Mouse (Mus musculus): ENCODE data around the gene Gsc. TPM values are rescaled to one million over a fixed set of nuclear protein-coding genes. Genes with fewer than 3 reads are reported as not detected.
"Not testable (repeated sequence)": the region's sequence is repeated elsewhere in the genome, so short reads cannot be mapped to it uniquely, and the experiment has no call there.

The Gsc gene
- polyA plus RNA-seq, 1 experiment from 2014 or later = 1.4 TPM

GRCm38 (mm10) chr12:104468783-104469182 is 4.3 kb downstream of the Gsc start:
- H3K36me3 ChIP-seq (ENCODE audit: control insufficient read depth, insufficient read depth, low read length) = no peaks in the 10 kb centered on the region
- H3K27ac ChIP-seq (ENCODE audit: low read depth, low read length) = no peak overlapping the region
- no peak for DNase-seq (ENCODE audit: low spot score)
- H3K27me3 ChIP-seq (replicated peaks; ENCODE audit: control insufficient read depth, insufficient read depth, low read length) = peaks cover 59% of the 10 kb centered on the region
- H3K4me2 ChIP-seq = no peak overlapping the region
- H3K4me1 ChIP-seq (replicated peaks; ENCODE audit: control insufficient read depth, insufficient read depth, low read length) = 0 out of 2 replicates have a peak, but pooled peaks cover 4% of the 10 kb centered on the region
- no peaks in the 10 kb centered on the region for H3K9me3 ChIP-seq (ENCODE audit: control insufficient read depth, low read length)
- WGBS = 11% methylated on average over 4 of the region's 4 CpGs
- 0 out of 2 replicates have a peak, but pooled peaks have one; percentile 23 for ATAC-seq (replicated peaks; ENCODE audit: low FRiP score)
- no peak overlapping the region for H3K4me3 ChIP-seq (ENCODE audit: low read depth, low read length)
- H3K9ac ChIP-seq (ENCODE audit: low read depth, low read length) = no peak overlapping the region

- Histone ChIP-seq H3K9ac (ENCODE audit: low read depth, low read length) (no peak overlapping the region), H3K27me3 (replicated peaks; ENCODE audit: control insufficient read depth, insufficient read depth, low read length) (peaks cover 45% of the 10 kb centered on the region), H3K27ac (ENCODE audit: low read depth, low read length) (no peak overlapping the region), H3K4me3 (ENCODE audit: low read depth, low read length) (no peak overlapping the region), H3K4me1 (replicated peaks; ENCODE audit: control insufficient read depth, insufficient read depth, low read length) (0 out of 2 replicates have a peak, but pooled peaks cover 4% of the 10 kb centered on the region), H3K9me3 (ENCODE audit: control insufficient read depth, low read length) (no peaks in the 10 kb centered on the region), H3K36me3 (ENCODE audit: control insufficient read depth, insufficient read depth, low read length) (no peaks in the 10 kb centered on the region), H3K4me2 (no peak overlapping the region)
- WGBS = 49% methylated on average over 6 of the region's 6 CpGs
- DNase-seq (ENCODE audit: low spot score) = no peak
- no peak for ATAC-seq (replicated peaks; ENCODE audit: low FRiP score)
Observed at GRCm38 (mm10) chr12:104467372-104467771, 5.8 kb downstream of the Gsc start.

GRCm38 (mm10) chr12:104466930-104467329 is 6.2 kb downstream of the Gsc start:
- Histone ChIP-seq H3K27ac (ENCODE audit: low read depth, low read length) (no peak overlapping the region), H3K4me3 (ENCODE audit: low read depth, low read length) (no peak overlapping the region), H3K4me1 (replicated peaks; ENCODE audit: control insufficient read depth, insufficient read depth, low read length) (0 out of 2 replicates have a peak, but pooled peaks cover 4% of the 10 kb centered on the region), H3K9me3 (ENCODE audit: control insufficient read depth, low read length) (no peaks in the 10 kb centered on the region), H3K27me3 (replicated peaks; ENCODE audit: control insufficient read depth, insufficient read depth, low read length) (peaks cover 40% of the 10 kb centered on the region), H3K36me3 (ENCODE audit: control insufficient read depth, insufficient read depth, low read length) (no peaks in the 10 kb centered on the region), H3K4me2 (no peak overlapping the region), H3K9ac (ENCODE audit: low read depth, low read length) (no peak overlapping the region)
- ATAC-seq (replicated peaks; ENCODE audit: low FRiP score) = no peak
- 36% methylated on average over 7 of the region's 7 CpGs for WGBS
- no peak for DNase-seq (ENCODE audit: low spot score)

- Histone ChIP-seq H3K4me1 (replicated peaks; ENCODE audit: control insufficient read depth, insufficient read depth, low read length) (no peaks in the 10 kb centered on the region), H3K4me3 (ENCODE audit: low read depth, low read length) (no peak overlapping the region), H3K9me3 (ENCODE audit: control insufficient read depth, low read length) (no peaks in the 10 kb centered on the region), H3K4me2 (no peak overlapping the region), H3K9ac (ENCODE audit: low read depth, low read length) (no peak overlapping the region), H3K27ac (ENCODE audit: low read depth, low read length) (no peak overlapping the region), H3K27me3 (replicated peaks; ENCODE audit: control insufficient read depth, insufficient read depth, low read length) (peaks cover 5% of the 10 kb centered on the region; the same call in 1 of the 2 replicates), H3K36me3 (ENCODE audit: control insufficient read depth, insufficient read depth, low read length) (no peaks in the 10 kb centered on the region)
- WGBS = 33% methylated on average over 8 of the region's 8 CpGs
- ATAC-seq (replicated peaks; ENCODE audit: low FRiP score) (no peak), DNase-seq (ENCODE audit: low spot score) (no peak)
Observed at GRCm38 (mm10) chr12:104461372-104461771, 11.8 kb downstream of the Gsc start.

GRCm38 (mm10) chr12:104459377-104459776 is 13.8 kb downstream of the Gsc start:
- no peak overlapping the region for H3K27ac ChIP-seq (ENCODE audit: low read depth, low read length)
- no peak for DNase-seq (ENCODE audit: low spot score)
- ATAC-seq (replicated peaks; ENCODE audit: low FRiP score) = no peak
- H3K9ac ChIP-seq (ENCODE audit: low read depth, low read length) = no peak overlapping the region
- no peaks in the 10 kb centered on the region for H3K4me1 ChIP-seq (replicated peaks; ENCODE audit: control insufficient read depth, insufficient read depth, low read length)
- 53% methylated on average over 6 of the region's 6 CpGs for WGBS
- H3K9me3 ChIP-seq (ENCODE audit: control insufficient read depth, low read length) = no peaks in the 10 kb centered on the region
- H3K36me3 ChIP-seq (ENCODE audit: control insufficient read depth, insufficient read depth, low read length) = no peaks in the 10 kb centered on the region
- H3K27me3 ChIP-seq (replicated peaks; ENCODE audit: control insufficient read depth, insufficient read depth, low read length) = no peaks in the 10 kb centered on the region
- H3K4me2 ChIP-seq = no peak overlapping the region
- no peak overlapping the region for H3K4me3 ChIP-seq (ENCODE audit: low read depth, low read length)

GRCm38 (mm10) chr12:104453002-104453401 is 20.1 kb downstream of the Gsc start:
- Histone ChIP-seq H3K36me3 (ENCODE audit: control insufficient read depth, insufficient read depth, low read length) (no peaks in the 10 kb centered on the region), H3K4me3 (ENCODE audit: low read depth, low read length) (no peak overlapping the region), H3K4me1 (replicated peaks; ENCODE audit: control insufficient read depth, insufficient read depth, low read length) (no peaks in the 10 kb centered on the region), H3K27ac (ENCODE audit: low read depth, low read length) (no peak overlapping the region), H3K9ac (ENCODE audit: low read depth, low read length) (no peak overlapping the region), H3K27me3 (replicated peaks; ENCODE audit: control insufficient read depth, insufficient read depth, low read length) (no peaks in the 10 kb centered on the region), H3K9me3 (ENCODE audit: control insufficient read depth, low read length) (no peaks in the 10 kb centered on the region), H3K4me2 (no peak overlapping the region)
- DNase-seq (ENCODE audit: low spot score) (no peak), ATAC-seq (replicated peaks; ENCODE audit: low FRiP score) (no peak)
- WGBS = 79% methylated on average over 1 of the region's 1 CpGs

- no peak for ATAC-seq (replicated peaks; ENCODE audit: low FRiP score)
- Histone ChIP-seq H3K4me2 (no peak overlapping the region), H3K27me3 (replicated peaks; ENCODE audit: control insufficient read depth, insufficient read depth, low read length) (no peaks in the 10 kb centered on the region), H3K4me1 (replicated peaks; ENCODE audit: control insufficient read depth, insufficient read depth, low read length) (no peaks in the 10 kb centered on the region), H3K27ac (ENCODE audit: low read depth, low read length) (no peak overlapping the region), H3K9me3 (ENCODE audit: control insufficient read depth, low read length) (no peaks in the 10 kb centered on the region), H3K9ac (ENCODE audit: low read depth, low read length) (no peak overlapping the region), H3K4me3 (ENCODE audit: low read depth, low read length) (no peak overlapping the region), H3K36me3 (ENCODE audit: control insufficient read depth, insufficient read depth, low read length) (no peaks in the 10 kb centered on the region)
- WGBS = 66% methylated on average over 10 of the region's 10 CpGs
- no peak for DNase-seq (ENCODE audit: low spot score)
Observed at GRCm38 (mm10) chr12:104450257-104450656, 22.9 kb downstream of the Gsc start.

GRCm38 (mm10) chr12:104448099-104448498 is 25.0 kb downstream of the Gsc start:
- no peaks in the 10 kb centered on the region for H3K4me1 ChIP-seq (replicated peaks; ENCODE audit: control insufficient read depth, insufficient read depth, low read length)
- H3K9me3 ChIP-seq (ENCODE audit: control insufficient read depth, low read length) = no peaks in the 10 kb centered on the region
- H3K4me3 ChIP-seq (ENCODE audit: low read depth, low read length) = no peak overlapping the region
- no peaks in the 10 kb centered on the region for H3K36me3 ChIP-seq (ENCODE audit: control insufficient read depth, insufficient read depth, low read length)
- H3K4me2 ChIP-seq = no peak overlapping the region
- no peak for ATAC-seq (replicated peaks; ENCODE audit: low FRiP score)
- DNase-seq (ENCODE audit: low spot score) = peak; percentile 43
- 30% methylated on average over 13 of the region's 13 CpGs for WGBS
- no peak overlapping the region for H3K9ac ChIP-seq (ENCODE audit: low read depth, low read length)
- H3K27ac ChIP-seq (ENCODE audit: low read depth, low read length) = no peak overlapping the region
- H3K27me3 ChIP-seq (replicated peaks; ENCODE audit: control insufficient read depth, insufficient read depth, low read length) = no peaks in the 10 kb centered on the region

GRCm38 (mm10) chr12:104447056-104447455 is 26.1 kb downstream of the Gsc start:
- H3K4me2 ChIP-seq; ATAC-seq (replicated peaks; ENCODE audit: low FRiP score); H3K9ac ChIP-seq (ENCODE audit: low read depth, low read length); H3K27ac ChIP-seq (ENCODE audit: low read depth, low read length); H3K4me3 ChIP-seq (ENCODE audit: low read depth, low read length); H3K9me3 ChIP-seq (ENCODE audit: control insufficient read depth, low read length); DNase-seq (ENCODE audit: low spot score); H3K4me1 ChIP-seq (replicated peaks; ENCODE audit: control insufficient read depth, insufficient read depth, low read length); H3K27me3 ChIP-seq (replicated peaks; ENCODE audit: control insufficient read depth, insufficient read depth, low read length); H3K36me3 ChIP-seq (ENCODE audit: control insufficient read depth, insufficient read depth, low read length): not testable (repeated sequence)
- WGBS = 80% methylated on average over 25 of the region's 25 CpGs
